Mouse (Mus musculus) left cerebral cortex, postnatal 14 days (tissue): ENCODE data around the gene Orm1. TPM values are rescaled to one million over a fixed set of nuclear protein-coding genes. Genes with fewer than 3 reads are reported as not detected.
A peak's percentile ranks its signal among the peaks of the same experiment; 100 is the strongest.

Experiments used
- DNase-seq, 2 experiments: peaks; one replicate each; pipeline ENCODE4 v3.0.0; 2021 to 2022; ENCODE audit warnings: low spot score in 2 of 2, mixed read lengths in 1 of 2
- intact Hi-C: fragments of 180-260 bp; cut with DNase I; formaldehyde crosslinking; loops from one replicate; pipeline ENCODE4 v1.15.1; 2025
- long read RNA-seq, 2 experiments: library from polyadenylated mRNA; stranded (forward); transcript quantifications; one replicate each; pipeline ENCODE4 v2.0.0; 2021
- total RNA-seq, 2 experiments: library from RNA; stranded (reverse); gene quantifications; 2 replicates each; pipeline ENCODE4 v1.2.3; 2021

Orm1 gene
- not detected for total RNA-seq
- long read RNA-seq, experiment 1 = 0 reads
- long read RNA-seq, experiment 2 = 0 reads

DNA sequence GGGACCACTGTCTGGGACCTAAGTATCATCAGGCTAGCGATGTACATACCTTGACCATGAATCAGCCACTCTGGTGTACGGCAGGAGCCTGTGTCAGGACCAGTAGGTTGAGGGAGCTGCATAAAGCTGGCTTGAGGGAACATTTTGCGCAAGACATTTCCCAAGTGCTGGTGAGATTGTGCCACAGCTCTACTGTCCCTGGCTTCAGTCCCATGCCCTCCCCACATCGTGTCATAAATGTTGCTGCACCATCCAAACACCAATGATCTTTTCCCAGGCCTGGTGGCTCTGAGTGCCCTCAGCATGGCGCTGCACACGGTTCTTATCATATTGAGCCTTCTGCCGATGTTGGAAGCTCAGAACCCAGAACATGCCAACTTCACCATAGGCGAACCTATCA, at the start of gene Orm1:
TSS of gene Orm1 (plus strand) at position 266 of the 400 bp plus-strand sequence.
- no peak for DNase-seq
- intact Hi-C loops = no loop called here

DNA sequence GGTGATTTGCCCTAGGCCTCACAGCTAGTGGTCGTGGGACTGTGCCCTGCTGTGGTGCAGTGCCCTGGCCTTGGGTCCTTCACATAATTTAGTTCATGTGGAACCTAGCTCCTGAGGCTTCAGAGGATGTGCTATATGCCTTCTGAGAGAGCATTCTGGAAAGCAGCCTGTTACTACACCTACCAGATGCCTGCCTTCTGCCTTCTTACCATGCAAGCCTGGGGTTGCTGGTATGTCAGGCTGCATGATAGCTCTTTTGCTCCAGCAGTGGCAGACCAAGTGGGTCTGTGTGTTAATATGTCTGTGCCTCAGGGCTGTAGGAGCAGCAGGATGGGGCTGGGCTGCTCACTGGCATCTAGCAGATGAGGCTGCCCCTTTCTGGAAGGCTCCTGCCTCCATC, 48.7 kb upstream of the Orm1 start:
- intact Hi-C loops = no loop called here
- DNase-seq = no peak

DNA sequence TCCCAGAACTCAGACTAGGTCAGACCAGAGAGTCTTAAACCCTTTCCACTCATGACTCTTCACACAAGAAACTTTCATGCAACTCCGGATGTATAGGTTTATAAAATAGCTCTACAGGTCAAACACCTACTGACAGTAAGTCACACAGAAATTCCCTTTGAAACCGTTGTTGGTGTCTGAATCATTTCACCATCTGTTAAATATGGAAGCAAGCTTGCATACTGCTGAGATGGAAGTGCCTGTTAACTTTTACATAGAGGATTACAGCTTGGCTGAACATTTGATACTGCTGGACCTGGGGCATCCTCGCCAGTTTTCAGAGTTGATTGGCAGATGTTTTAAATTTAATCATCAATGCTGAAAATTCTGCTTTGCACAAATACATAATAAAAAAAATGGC, 48.1 kb upstream of the Orm1 start:
- DNase-seq = no peak
- intact Hi-C loops = no loop called here

DNA sequence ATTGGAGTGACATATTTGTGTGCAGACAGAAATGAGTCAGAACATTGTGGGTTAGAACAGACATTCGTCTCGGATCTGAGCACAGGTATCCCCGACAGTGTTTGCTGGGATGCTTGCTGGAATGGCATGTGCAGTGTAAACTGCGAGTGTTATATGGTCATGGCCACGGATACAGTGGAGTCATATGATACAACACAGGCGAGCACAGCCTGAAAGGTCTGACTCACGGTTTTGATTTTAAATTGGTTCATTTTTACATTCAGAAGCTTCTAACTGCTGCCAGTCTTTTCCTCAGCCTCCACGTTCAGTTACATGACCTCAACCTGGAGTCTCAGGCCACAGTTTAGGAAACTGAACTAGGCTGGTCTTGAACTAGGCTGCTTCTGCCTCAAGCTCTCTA, 47.5 kb upstream of the Orm1 start:
- no peak for DNase-seq
- intact Hi-C loops = no loop called here

DNA sequence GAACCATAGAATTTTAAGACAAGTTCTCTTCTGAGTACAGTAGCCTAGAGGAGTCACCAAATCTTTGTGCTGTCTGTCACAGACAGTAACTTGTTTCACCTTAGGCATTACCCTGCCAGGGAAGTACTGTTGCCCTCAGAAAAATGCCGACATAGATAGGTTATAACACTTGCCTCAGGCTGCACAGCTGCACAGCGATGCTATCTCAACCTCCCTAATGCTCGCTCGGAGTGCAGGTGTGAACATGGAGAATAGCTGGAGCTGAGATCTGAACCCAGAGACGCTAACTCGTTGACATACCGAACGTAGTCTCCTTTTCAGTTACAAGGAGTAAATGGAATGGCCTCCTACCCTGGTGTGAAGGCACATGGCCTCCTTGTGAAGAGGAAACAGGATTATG, 46.2 kb upstream of the Orm1 start:
- DNase-seq = no peak

DNA sequence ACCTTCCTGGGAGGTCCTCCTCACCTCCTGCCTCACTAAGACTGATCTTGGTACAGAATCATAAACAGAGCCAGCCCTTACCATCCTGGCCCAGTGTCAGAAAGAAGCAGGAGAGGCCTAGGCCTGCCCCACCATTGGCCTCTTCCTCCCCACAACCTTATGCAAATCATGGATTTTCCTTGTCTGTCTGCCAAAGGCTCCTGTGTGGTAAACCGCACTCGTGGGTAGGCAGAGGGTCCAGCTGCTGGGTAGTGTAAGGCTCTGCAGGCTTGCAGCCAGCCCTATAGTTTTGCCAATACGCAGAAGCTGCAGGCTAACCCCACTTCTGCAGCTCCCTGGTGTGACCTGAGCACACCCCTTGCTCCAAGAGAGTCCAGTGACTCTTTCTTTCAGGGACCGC, 41.7 kb upstream of the Orm1 start:
- no peak for DNase-seq
- intact Hi-C loops = no loop called here

More for the DNA sequence above, 46.2 kb upstream of the Orm1 start:
- intact Hi-C loops = no loop called here

DNA sequence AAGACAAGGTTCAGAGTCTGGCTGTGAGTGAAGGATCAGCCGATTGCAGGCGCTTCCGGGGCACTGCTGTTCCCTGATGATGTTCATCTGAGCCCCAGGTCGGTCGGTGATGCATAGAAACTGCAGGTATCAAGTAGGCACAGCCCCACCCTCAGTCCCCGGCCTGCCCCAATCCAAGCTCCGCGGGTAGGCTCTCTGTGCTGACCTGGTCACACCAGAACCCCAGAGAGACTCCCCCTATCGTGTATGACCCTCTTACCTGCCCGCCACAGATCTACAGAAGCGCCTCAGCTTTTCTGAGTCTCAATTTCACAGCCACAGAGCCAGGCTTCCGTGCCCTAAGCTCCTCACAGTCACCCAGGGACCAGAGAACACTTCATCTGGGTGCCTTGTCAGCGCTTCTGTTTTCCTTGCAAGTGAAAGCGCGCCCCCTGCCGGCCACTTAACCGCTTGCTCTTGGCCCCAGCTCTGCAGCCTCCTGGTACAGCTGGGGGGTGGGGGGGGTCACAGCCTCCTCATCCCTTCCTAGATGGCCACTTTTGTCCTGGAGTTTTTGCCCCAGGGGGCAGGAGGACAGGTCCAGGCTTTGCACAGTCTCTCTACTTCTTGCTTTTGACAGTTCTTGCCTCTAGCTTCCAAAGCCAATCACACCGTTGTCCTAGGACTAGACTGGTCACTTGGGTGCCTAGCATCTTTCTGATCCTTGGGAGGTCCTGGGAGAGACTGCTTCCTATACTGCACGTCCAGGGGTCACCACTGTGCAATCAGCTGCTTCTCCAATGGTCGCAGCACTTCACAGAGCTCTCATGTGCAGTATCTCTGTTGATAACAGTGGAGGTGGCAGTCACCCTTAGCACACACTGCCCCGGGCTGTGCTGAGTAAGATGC, 36.9 kb upstream of the Orm1 start:
- intact Hi-C loops = loop anchor here (1.0 to 5.0 kb wide), 3 partner anchors 55 to 126 kb away; no protein-coding TSS in a partner anchor

DNA sequence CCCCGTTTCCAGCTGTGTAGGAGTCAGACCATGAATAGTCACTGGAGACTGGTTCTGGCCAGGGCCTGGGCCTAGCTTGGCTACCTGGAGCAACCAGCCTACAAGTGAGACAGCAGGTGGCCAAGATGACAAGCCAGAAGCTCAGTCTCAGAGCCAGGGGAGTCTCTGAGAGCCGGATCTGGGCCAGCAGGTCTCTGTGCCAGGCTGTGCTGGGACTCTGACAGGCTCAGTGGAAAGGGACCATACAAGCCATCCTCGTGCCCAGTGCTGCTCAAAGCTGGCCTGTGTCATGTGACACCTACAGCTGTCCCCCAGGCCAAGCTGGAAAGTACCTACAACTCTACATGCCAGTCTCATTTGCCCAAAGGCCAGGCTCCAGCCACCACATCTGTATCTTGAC, 36.0 kb upstream of the Orm1 start:
- intact Hi-C loops = loop anchor here (5.0 kb wide), 1 partner anchor 56 kb away; no protein-coding TSS in a partner anchor
- no peak for DNase-seq

More for the DNA sequence above, 36.9 kb upstream of the Orm1 start:
- DNase-seq = peak; percentile 90 to 95

DNA sequence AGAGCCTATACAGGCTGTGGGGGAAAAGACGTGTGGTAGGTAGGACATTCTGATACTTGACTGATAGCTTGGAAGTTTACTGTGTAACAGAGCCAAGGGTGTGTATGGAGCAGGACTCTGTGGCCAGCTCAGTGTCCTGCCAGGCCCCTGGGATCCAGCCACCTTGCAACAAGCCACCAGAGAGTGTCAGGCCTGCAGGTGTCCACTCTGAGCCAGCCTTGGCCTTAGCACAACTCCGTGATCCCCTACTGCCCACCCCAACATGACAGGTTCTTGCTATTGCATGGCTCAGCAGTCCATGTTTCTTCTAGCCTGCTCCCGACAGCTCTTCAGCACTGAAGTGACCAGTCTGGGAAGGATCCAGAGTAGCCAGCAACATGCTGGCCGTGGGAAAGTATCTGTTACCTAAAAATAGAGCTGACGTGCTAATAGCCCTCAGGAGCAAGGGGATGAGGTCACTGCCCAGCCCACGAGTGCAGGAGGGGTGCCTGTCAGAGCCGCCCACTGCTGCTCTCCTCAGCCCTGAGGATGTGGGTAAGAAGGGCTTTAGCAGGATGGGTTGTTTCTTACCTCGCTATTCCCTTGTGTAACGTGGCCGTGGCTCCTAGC, 34.0 kb upstream of the Orm1 start:
- DNase-seq = no peak
- intact Hi-C loops = no loop called here

DNA sequence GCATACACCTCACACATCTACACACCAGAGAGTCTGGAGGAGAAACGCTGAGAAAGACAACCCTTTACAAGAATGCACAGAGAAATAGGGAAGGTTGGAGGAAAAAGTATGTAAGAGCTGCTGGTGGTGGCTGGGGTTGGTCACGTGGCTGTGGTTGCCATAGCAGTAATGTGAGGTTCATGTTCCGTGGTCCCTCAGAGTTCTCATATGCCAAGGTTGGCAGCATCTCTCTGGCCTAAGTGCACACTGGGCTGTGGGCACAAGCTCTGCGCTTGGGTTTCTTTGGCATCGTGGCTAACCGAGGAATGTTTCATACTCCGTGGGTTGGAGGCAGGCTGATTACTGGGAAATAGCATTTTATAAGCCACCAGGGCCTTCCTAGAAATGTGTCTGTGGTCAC, 32.9 kb upstream of the Orm1 start:
- intact Hi-C loops = no loop called here
- no peak for DNase-seq

DNA sequence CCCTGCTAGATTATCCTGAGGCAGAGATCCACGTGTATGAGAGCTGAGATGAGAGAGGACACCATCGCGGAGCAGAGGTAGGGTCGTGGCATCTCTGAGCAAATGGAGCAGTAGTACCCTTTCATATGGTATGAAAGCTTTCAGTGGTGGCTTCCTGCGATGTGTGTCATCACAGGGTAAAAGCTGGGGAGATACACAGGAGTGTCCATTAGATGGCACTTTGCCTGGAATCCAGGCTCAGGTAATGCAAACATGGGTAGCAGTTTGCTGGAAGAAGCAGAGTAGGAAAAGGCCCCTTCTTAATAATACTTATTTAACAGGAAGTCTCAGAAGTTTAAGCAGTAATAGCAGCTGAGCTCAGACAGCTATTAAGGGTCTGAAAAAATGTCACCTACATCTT, 30.3 kb upstream of the Orm1 start:
- intact Hi-C loops = no loop called here
- DNase-seq = no peak

DNA sequence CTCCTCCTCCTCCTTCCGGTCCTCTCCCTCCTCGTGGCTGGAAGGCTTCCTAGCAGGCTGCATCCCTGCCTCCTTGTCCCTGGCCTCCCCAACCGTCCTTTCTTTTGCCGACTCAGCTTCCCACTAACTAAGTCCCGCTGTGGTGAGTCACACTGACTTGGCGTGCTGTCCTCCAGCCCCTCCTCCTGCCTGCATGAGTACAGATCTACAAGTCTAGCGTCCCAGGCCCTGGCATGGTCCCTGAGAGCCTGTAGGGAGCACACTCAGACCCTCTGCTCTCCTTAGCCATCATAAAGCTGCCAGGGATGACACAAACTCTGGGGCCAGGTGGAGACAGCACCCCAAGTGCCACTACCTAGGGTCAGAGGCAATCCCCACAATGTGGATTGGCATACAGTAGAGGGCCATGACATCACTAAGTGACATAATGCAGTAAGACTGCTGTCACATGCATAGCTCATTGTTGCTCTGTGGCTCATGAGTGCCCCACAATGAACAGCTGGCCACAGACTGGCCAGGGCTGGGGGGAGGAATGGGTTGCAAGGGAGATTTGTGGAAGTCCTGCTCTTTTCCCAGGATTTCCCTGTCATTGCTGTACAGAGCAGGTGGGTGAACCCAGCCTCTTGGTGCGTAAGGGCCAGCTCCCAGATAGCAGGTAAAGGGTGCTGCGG, 28.1 kb upstream of the Orm1 start:
- peak in 1 of 2 experiments; percentile 17 for DNase-seq
- intact Hi-C loops = loop anchor here (5.0 kb wide), 1 partner anchor 159 kb away; no protein-coding TSS in a partner anchor

DNA sequence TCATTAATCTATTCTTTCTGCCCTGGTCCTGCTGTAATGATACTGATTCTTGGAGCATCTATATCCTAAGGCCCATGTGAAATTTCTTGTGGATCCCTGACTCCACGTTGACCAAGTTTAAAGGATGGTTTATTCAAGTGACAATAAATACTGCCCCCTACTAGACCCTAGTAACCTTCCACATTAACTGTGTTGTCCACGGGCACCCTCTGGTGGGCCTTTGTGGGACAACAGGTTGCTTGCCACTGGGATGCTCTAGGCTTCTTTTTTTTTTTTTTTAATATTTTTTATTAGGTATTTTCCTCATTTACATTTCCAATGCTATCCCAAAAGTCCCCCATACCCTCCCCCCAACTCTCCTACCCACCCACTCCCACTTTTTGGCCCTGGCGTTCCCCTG, 24.8 kb upstream of the Orm1 start:
- peak in 1 of 2 experiments; percentile 73 for DNase-seq
- intact Hi-C loops = loop anchor here (5.0 kb wide), 1 partner anchor 162 kb away; no protein-coding TSS in a partner anchor

DNA sequence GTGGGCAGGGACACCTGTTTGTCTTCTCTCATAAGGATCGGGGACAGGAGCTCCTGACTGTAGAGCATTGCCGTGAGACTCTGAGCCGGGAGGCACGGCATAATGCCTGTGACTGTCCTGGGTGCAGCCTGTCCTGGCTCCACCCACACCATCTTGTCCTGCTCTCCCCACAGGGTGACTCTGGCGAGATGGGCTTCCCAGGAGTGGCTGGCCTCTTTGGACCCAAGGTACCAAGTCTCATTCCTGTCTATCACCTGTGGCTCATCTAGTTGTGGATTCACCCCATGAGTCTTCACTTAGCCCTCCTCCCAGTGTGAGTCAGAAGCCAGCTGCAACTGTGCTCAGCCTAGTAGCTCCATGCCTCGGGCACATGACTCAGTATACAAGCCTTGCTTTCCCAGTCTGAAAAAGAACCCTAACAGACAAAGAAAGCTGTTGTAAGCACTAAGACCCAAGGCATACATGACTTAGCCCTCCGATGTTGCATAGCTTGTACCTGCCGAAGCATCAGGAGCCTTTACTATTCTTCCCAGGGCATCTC, 21.0 kb upstream of the Orm1 start:
- intact Hi-C loops = no loop called here
- DNase-seq = no peak

DNA sequence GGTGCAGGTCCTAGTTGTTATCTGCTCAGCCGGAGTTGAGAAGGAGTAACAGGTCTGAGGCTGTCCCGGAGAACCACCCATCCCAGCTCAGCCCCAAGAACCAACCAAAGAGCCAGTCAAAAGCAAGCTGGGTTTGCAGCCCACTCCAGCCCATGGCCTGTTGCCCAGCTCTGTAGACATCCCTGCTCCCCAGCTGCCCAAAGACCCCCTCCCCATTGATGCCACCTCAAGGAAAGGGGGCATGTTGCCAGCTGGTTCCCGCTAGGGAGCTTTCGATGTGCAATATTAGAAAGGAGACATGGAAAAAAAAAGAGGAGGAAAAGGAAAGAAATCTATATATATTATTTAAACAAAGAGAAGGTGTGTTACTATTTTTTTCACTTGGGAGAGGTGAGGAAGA, 11.0 kb upstream of the Orm1 start:
- DNase-seq = no peak

DNA sequence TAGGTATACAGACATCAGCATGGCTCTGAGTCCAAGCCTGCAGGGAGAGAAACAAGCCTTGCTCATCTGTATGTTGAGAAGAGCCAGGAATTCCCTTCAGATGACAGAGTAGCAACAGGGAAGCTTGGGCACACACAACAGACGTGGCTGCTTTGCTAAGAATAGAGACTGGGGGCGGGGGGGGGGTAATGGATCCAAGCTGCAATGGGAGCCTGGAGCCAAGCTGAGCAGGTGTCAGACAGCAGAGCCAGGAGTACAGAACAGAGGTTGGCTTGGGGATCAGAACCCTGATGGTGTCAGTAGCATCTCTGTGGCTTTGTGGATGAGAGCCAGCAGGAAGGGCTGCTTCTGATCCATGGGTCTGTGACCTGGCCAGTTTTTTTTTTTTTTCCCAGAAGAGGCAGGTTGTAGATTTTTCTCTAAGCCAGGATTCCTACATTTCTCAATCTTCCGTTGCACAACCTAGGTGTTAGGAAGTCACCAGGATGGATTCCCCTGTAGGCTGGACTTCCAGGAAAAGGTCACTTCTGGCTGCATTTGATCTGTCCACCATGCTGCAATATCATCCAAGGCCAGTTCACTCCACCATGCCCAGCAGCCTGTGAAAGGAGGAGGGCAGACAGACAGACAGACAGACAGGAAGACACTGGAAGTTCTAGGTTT, 5.8 kb upstream of the Orm1 start:
- intact Hi-C loops = no loop called here
- DNase-seq = peak in 1 of 2 experiments; percentile 41

More for the DNA sequence above, 11.0 kb upstream of the Orm1 start:
- intact Hi-C loops = no loop called here

DNA sequence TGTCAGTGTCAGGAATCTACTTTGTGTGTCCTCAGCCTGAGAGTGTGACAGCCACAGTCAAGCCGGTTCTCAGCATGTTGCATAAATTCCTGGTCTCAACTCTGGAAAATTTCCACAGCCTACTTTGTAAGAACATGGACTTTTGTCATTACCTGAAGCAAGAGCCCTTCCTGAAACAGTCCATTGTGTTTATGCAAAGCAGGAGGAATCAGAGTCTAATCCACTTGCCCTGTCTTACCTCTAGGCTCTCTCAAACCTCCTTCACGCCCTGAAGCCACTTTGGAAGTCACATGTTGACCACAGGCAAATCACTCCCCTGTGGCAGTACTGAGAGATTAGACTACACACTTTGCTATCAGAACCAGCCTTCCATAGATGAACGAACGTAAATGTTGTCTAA, 1.9 kb upstream of the Orm1 start:
- no peak for DNase-seq
- intact Hi-C loops = no loop called here

DNA sequence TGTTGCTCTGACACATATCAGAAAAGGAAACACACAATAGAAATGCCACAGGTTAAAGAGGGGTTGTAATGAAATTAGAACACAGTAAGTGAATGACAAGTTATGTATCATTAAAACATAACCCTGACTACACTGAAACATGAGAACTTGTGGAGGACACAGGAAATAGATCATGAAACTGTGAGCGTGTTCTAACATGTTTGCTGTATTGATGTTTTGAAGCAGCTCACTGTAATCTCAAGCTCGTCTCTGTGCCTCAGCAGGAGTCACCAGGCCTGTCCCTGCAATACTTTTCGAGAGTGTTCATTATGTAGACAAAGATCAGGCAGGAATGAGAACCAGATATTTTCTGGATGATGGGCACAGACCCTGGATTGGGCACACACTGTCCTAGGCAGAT, 752 bp upstream of the Orm1 start:
- intact Hi-C loops = no loop called here
- DNase-seq = no peak

DNA sequence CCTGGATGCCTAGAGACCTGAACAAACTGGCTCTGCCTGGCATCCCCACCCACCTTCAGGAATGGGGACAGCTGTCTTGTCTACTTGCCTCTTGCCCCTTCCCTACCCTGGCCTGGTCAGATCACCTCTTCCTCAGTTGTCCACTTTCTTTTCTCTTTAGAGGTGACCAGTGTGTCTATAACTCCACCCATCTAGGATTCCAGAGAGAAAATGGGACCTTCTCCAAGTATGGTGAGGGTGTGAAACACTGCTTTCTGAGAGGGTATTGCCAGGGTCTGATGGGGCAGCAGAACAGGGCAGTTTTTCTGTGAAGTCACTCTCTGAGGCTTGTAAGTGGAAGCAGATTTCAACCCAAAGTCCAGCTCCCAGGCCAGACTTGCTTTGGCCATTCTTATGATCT, 901 bp downstream of the Orm1 start:
- DNase-seq = no peak
- intact Hi-C loops = no loop called here
